Mouse (Mus musculus): Measurements from ENCODE around the gene Fam168a.
"Not testable (repeated sequence)": the region's sequence is repeated elsewhere in the genome, so short reads cannot be mapped to it uniquely, and the experiment has no call there.

Fam168a gene

GRCm38 (mm10) chr7:100706883-100707480, 547 bp downstream of the Fam168a start:
- in situ Hi-C loops (cut with MseI, MboI) = no loop called here

DNA sequence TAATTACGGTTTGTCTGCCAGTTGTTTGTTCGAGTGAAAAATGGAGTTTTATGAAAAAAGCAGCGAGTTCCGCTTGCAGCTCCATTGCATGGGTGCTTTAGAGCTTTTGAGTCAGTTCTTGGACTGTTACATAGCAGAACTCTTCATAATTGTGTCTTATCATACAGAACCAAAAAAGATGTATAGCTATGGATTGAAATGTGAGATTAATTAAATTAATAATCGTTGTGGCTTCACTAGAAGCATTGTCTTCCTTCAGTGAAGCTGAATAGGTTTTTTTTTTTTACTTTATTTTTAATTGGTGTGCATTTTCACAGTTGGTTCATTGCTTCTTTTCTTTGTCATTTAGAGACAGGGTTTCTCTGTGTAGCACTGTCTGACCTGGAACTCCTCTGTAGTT, 12.3 kb downstream of the Fam168a start:
- in situ Hi-C loops (cut with MseI, MboI) = no loop called here

DNA sequence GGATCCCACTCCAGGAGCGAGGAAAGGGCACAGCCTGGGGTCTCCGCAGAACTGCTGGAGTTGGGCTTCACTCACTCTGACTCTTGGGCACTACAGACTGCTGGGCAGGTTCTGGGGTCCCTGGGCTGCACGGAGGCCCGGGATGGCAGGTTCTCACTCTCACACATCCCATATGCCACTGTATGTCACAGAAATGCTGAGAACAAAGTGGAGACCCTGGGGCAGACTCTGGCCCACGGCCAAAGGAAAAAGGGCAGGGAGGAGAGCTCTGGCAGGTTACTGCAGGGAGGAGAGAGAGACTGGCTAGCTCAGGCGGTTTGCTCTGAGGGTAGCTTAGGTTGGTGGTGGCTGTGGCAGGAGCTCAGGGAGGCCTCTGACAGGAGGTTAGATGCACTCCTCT, 15.8 kb downstream of the Fam168a start:
- in situ Hi-C loops (cut with MseI, MboI) = no loop called here

- in situ Hi-C loops (cut with MseI, MboI) = no loop called here
These were observed 17.2 kb downstream of the Fam168a start for GRCm38 (mm10) chr7:100723453-100724294.

DNA sequence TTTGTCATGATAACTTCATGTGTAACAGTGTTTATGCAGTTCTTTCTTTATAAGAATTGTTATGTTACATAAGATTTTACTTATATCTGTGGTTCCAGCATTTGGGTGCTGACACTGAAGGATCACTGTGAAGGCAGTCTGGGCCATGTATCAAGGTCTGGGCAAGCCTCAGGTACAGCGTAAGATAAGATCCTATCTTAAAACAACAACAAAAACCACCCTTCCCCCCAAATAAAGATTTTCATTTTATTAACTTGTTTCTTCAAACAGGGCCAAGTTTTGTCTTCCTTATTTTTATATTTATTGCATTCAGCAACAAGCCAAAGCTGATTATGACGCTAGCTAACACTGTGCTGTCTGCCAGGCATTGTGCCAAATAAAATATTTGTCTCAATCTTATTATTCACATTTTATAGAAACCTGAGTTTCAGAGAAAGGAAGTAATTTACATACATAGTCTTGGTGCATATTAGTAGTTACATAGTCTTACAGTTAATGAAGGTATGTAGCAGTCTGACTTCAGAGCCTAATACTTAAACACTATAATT, 21.2 kb downstream of the Fam168a start:
- in situ Hi-C loops (cut with MseI, MboI) = no loop called here

DNA sequence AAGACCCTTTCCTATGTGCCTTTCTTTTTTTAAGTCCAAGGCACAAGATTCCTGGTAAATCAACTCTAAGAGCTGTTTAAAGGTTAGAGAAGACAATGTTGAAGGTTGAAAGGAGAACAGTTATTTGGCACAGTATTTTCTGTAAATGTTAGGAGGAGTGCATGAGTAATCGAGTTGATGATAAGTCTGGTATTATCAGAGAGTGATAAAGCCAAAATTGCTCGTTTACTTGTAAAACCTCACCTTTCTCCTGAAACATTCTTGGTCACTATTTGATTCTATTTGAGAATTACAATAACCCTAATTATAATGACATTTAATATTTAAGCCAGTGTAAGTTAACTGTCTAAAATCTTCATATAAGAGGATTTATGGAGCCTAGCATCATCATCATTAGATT, 23.3 kb downstream of the Fam168a start:
- in situ Hi-C loops (cut with MseI, MboI) = no loop called here

DNA sequence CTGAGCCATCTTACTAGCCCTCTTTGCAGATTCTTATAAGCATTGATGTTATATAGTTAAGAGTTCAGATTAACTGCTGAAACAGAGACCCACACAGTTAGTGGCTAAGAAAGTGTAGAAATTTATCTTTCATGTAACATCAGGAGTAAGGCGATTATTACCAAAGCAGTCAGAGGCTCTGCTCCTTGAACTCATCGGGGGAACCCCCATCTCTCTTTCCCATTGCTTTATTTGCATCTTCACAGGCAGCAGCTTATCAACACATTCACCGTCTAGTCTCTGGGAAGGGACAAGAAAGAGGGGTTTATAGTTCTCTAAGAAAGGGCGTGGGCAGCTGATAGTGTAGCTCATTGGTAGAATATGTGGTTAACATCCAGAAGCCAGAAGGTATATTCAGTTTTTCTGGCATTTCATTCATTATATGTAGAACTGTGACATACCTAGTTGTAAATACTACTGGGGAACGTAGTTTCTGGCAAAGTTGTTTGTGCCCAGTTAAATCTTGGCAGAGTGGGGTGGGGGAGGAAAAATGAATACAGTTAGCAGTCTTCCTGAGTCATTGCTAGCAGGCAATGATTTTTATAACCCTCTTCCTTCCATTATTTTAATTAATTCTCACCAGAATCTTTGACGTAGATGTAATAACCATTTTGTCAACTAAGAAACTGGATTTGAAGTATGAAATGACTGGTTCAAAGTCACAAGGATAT, 26.1 kb downstream of the Fam168a start:
- in situ Hi-C loops (cut with MseI, MboI) = no loop called here

- in situ Hi-C loops (cut with MseI, MboI) = no loop called here
These were observed 26.8 kb downstream of the Fam168a start for GRCm38 (mm10) chr7:100733051-100733813.

DNA sequence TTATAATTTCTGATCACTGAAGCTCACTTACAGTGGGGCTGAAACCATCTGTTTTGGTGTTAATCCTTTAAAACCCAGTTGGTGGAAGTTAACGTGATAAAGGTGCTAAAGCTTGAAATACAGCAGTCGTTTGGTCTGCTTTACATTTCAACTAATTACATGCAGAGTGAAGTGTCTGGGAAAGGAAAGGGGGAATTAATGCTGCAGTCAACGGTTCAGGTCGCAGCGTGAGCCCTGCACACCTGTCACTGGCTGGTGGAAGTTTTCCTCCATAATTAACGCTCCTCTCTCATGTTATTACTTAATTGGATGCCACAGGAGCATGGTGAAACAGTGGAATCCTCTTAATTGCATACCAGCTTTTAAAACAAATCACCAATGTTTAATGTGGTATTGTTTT, 27.8 kb downstream of the Fam168a start:
- in situ Hi-C loops (cut with MseI, MboI) = no loop called here

DNA sequence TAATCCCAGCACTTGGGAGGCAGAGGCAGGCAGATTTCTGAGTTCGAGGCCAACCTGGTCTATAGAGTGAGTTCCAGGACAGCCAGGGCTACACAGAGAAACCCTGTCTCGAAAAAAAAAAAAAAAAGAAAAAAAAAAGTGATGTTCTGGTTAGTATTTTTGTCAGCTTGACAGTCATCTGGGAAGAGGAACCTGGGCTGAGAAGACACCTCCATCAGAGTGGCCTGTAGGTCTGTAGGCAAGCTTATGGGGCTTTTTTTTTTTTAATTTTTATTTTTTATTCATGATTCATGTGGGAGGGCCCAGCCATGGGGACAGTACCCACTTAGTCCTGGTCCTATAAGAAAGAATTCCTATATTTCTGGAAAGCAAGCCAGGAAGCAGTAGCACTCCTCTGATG, 28.5 kb downstream of the Fam168a start:
- in situ Hi-C loops (cut with MseI, MboI) = not testable (repeated sequence)

DNA sequence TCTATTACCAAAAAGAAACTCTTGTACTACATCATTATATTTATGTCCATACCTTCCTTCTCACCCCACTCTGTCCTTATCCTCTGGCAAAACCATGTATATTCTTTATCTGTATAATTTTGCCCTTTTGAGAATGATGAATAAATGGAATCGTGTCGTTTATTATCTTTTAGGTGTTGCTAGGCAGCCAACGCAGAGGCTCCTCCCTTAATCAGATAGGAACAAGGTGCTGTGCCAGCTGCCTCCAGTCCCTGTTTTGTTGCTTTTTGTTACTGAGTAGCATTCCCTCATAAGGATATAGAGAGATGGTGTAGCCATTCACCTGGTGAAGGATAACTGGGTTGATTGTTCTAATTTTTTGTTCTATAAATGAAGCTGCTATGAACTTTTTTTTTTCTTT, 29.7 kb downstream of the Fam168a start:
- in situ Hi-C loops (cut with MseI, MboI) = no loop called here

DNA sequence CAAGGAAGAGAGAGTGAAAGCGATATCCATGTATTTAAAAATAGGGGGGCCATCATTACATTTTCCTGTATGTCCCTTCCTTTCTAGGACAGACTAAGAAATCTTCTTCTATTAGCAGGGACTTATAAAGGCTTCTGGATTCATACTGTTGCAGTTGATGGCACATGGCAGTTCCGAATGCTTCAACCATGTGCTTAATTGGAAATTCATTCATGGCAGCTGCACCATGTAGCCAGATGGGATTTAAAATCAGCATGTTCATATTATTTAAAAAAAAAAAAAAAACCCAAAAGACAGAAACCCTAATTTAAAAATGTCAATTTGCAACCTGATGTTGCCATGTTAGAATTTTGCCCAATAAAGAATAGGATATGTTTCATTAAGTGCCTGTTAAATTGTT, 37.9 kb downstream of the Fam168a start:
- in situ Hi-C loops (cut with MseI, MboI) = no loop called here

- in situ Hi-C loops (cut with MseI, MboI) = no loop called here
These were observed 43.7 kb downstream of the Fam168a start for GRCm38 (mm10) chr7:100750101-100750500.

GRCm38 (mm10) chr7:100758718-100759117, 52.3 kb downstream of the Fam168a start:
- in situ Hi-C loops (cut with MseI, MboI) = no loop called here

DNA sequence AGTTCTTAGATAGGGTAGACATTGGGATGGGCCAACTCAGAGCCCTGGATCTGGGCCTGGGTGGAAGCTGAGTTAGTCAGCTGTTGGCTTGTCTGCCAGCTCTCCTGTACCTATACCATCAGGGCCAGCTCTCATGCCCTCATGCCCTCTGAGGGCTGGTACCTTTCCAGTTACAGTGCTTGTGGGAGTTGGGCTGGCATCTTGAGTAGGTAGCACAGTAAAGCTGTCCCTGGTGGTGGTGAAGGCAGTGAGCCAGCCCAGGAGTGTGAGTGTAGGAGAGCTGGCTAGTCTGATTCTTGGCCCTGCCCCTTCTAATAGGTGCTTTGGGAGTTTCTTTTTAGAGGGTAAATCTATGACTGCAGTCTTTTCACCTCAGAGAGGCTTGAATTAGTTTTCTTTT, 56.3 kb downstream of the Fam168a start:
- in situ Hi-C loops (cut with MseI, MboI) = no loop called here

- in situ Hi-C loops (cut with MseI, MboI) = no loop called here
These were observed 61.1 kb downstream of the Fam168a start for GRCm38 (mm10) chr7:100767568-100767967.

DNA sequence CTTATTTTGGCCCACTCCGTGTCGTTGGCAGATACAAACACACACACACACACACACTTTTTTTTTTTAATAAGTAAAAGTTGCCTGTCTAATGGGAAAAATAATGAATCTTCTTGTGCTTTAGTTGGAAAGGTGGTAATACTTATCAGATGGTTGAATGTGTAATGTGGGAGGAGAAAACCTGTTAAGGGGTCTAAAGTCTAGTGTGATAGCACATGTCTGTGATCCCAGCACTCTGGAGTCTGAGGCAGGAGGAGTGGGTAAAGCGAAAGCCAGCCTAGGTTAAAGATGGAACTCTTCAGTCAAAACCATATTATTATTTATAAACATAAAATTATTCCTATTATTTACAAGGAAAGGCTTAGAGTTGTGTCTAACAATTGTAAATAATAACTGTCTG, 61.6 kb downstream of the Fam168a start:
- in situ Hi-C loops (cut with MseI, MboI) = no loop called here

- in situ Hi-C loops (cut with MseI, MboI) = no loop called here
These were observed 63.2 kb downstream of the Fam168a start for GRCm38 (mm10) chr7:100769534-100770083.

DNA sequence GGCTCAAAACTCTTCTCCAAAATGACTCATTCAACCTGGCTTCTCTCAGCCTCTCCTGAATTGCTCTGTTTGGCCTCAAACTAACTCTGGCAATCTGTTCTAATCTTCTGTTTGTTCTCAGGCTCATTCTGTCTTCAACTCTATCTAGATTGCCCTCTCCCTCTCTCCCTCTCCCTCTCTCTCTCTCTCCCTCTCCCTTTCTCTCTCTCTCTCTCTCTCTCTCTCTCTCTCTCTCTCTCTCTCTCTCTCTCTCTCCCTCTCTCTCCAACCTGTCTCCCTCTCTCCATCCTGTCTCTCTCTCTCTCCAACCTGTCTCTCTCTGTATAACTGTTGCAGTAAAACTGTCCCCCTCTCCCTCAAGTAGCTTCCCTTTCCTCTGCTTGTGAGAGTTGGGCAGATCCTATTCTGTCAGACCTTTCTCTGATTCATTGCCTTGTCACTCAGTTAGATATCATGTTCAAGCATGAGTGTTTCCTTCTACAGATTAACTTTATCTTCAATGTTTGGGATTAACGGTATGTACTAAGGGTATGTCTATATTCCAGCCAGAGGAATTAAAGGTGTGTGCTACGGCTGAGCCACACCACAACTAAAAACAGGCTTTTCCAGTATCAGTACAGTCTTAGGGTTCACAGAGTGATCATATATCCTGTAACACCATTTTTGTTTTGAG, 64.4 kb downstream of the Fam168a start:
- in situ Hi-C loops (cut with MseI, MboI) = no loop called here

DNA sequence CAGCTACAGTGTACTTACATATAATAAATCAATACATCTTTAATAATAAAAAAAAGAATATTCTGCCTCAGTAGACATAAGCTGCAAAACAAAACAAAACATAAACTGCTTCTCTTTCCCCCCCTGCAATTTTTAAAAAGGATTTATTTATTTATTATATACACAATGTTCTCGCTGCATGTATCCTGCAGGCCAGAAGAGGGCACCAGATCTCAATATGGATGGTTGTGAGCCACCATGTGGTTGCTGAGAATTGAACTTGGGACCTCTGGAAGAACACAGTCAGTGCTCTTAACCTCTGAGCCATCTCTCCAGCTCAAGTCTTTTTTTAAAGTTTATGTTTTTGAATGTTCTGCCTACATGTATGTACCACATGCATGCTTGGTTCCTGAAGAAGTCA, 67.8 kb downstream of the Fam168a start:
- in situ Hi-C loops (cut with MseI, MboI) = no loop called here

- in situ Hi-C loops (cut with MseI, MboI) = no loop called here
These were observed 69.4 kb downstream of the Fam168a start for GRCm38 (mm10) chr7:100775810-100776209.
